In genomic region chr5:151275986-151276385, GRCm38 (mm10) we compare ENCODE assay signal across 16 mouse cellular contexts.
"Had no signal": no experiment of that assay in that cellular context is flagged by ENCODE, and none has a peak within 500 bp of the region (broad histone marks: within the 10 kb centered on the region; RNA-seq: fewer than 3 reads in every experiment).

No protein-coding gene starts in this region.

- DNase-seq: heart, postnatal 10 days; heart, postnatal 14 days; heart, postnatal 36 days; heart, postnatal 4 days; kidney, adult 11 months; kidney, adult 18-20 months; kidney, adult 2 months; kidney, adult 8-10 months; kidney, adult 9 months; kidney, postnatal 10 days; kidney, postnatal 14 days; kidney, postnatal 25 days; kidney, postnatal 36 days; kidney, postnatal 4 days; layer of hippocampus, adult 9-11 months; layer of hippocampus, postnatal 36 days had no signal
